Comparison of ENCODE assay signal across 8 mouse cellular contexts in genomic region chr19:57325748-57326300, GRCm38 (mm10). TPM values are rescaled to one million over a fixed set of nuclear protein-coding genes. Genes with fewer than 3 reads are reported as not detected.
DNase-seq lines count a peak whose midpoint lies in the region; ATAC-seq and TF ChIP-seq lines count a peak whose summit lies in the region.

No protein-coding gene starts in this region.

- no peak overlapping the region for H3K9ac ChIP-seq in midbrain, embryonic 15.5 days
- H3K9ac ChIP-seq in heart, postnatal 0 days (replicated peaks; ENCODE audit: low read depth, low read length): no peak overlapping the region

- H3K27ac ChIP-seq in midbrain, embryonic 10.5 days (replicated peaks): no peak overlapping the region
- no peak overlapping the region for H3K27ac ChIP-seq in midbrain, embryonic 15.5 days
- H3K27ac ChIP-seq in heart, postnatal 0 days (ENCODE audit: low read depth): no peak overlapping the region

- ATAC-seq in midbrain, embryonic 15.5 days (replicated peaks): no peak
- ATAC-seq in heart, postnatal 0 days (ENCODE audit: insufficient read depth, low read depth): no peak
- ATAC-seq in neutrophil, adult 5-6 weeks (ENCODE audit: extremely low read depth, insufficient number of reproducible peaks, low FRiP score, poor library complexity, severe bottlenecking): peak; percentile 40; the same call in 1 of the 2 replicates

- no peaks in the 10 kb centered on the region for H3K36me3 ChIP-seq in midbrain, embryonic 10.5 days
- H3K36me3 ChIP-seq in midbrain, embryonic 15.5 days (replicated peaks): no peaks in the 10 kb centered on the region
- H3K36me3 ChIP-seq in heart, postnatal 0 days (replicated peaks; ENCODE audit: control insufficient read depth, insufficient read depth, low read length): no peaks in the 10 kb centered on the region

- intact Hi-C loops in left cerebral cortex, postnatal 36 days (cut with DNase I): no loop called here

- no peaks in the 10 kb centered on the region for H3K9me3 ChIP-seq in midbrain, embryonic 10.5 days (replicated peaks)
- no peaks in the 10 kb centered on the region for H3K9me3 ChIP-seq in midbrain, embryonic 15.5 days
- no peaks in the 10 kb centered on the region for H3K9me3 ChIP-seq in heart, postnatal 0 days (replicated peaks; ENCODE audit: control insufficient read depth, low read length)

- peak; percentile 81 for TF ChIP-seq CTCF in heart, postnatal 0 days (IDR thresholded peaks at IDR 0.05; ENCODE audit: low read depth)

- peaks cover 6% of the 10 kb centered on the region; the same call in 1 of the 2 replicates for H3K27me3 ChIP-seq in midbrain, embryonic 10.5 days (ENCODE audit: low read depth, poor library complexity, severe bottlenecking)
- no peaks in the 10 kb centered on the region for H3K27me3 ChIP-seq in midbrain, embryonic 15.5 days (replicated peaks)
- H3K27me3 ChIP-seq in heart, postnatal 0 days (ENCODE audit: control insufficient read depth, insufficient read depth, low read length): no peaks in the 10 kb centered on the region

- H3K4me3 ChIP-seq in midbrain, embryonic 10.5 days: no peak overlapping the region
- H3K4me3 ChIP-seq in midbrain, embryonic 15.5 days: no peak overlapping the region
- no peak overlapping the region for H3K4me3 ChIP-seq in heart, postnatal 0 days (ENCODE audit: low read depth, low read length)

- no peak for TF ChIP-seq EP300 in heart, postnatal 0 days (IDR thresholded peaks at IDR 0.05; ENCODE audit: low read depth)

- H3K4me2 ChIP-seq in midbrain, embryonic 15.5 days: no peak overlapping the region
- no peak overlapping the region for H3K4me2 ChIP-seq in heart, postnatal 0 days (ENCODE audit: low read depth, low read length)

- 0 out of 2 replicates have a peak, but pooled peaks cover 3% of the 10 kb centered on the region for H3K4me1 ChIP-seq in midbrain, embryonic 10.5 days
- no peaks in the 10 kb centered on the region for H3K4me1 ChIP-seq in midbrain, embryonic 15.5 days
- H3K4me1 ChIP-seq in heart, postnatal 0 days (ENCODE audit: control insufficient read depth, insufficient read depth): no peaks in the 10 kb centered on the region

- WGBS in midbrain, embryonic 10.5 days: 32% methylated on average over 7 of the region's 7 CpGs
- WGBS in midbrain, embryonic 15.5 days: 31% methylated on average over 7 of the region's 7 CpGs
- WGBS in heart, postnatal 0 days: 23% methylated on average over 7 of the region's 7 CpGs

- peak; percentile 43 for DNase-seq in midbrain, embryonic 10.5 days (ENCODE audit: low spot score)
- DNase-seq in adrenal gland, adult (ENCODE audit: inconsistent age in 2 of 2, low spot score in 1 of 2): peak; percentile 39 to 84
- peak; percentile 57 to 70 for DNase-seq in cerebellum, postnatal 4 days (ENCODE audit: low spot score in 2 of 2)
- DNase-seq in heart, postnatal 0 days (ENCODE audit: low spot score): peak; percentile 70
- peak; percentile 57 to 70 for DNase-seq in left cerebral cortex, postnatal 36 days (ENCODE audit: low spot score in 2 of 2)
- peak; percentile 65 for DNase-seq in thymus, postnatal 25 days

RNA-seq across cellular contexts. Expression of gene Ablim1, which starts 11.1 kb away (rescaled TPM):
- 17.8 and 22.2 TPM in 2 replicates for polyA plus RNA-seq in midbrain, embryonic 10.5 days (2016; fragmentation: Nextera tagmentation; extraction: Ambion mirVana)
- polyA plus RNA-seq in midbrain, embryonic 15.5 days (2015; fragmentation: Nextera tagmentation; extraction: Ambion mirVana): 57.4 and 64.5 TPM in 2 replicates
- 169 and 235 TPM in 2 replicates for total RNA-seq in heart, postnatal 0 days (2014; rRNA removed; ENCODE audit: low replicate concordance)
- 82.6 and 106 TPM in 2 replicates for polyA plus RNA-seq in heart, postnatal 0 days (2015; fragmentation: Nextera tagmentation; extraction: Ambion mirVana)
- total RNA-seq in left cerebral cortex, postnatal 36 days (2021): 100 to 1,000 TPM in 1 of 2 experiments, 10 to 100 TPM in 1; 98.4 to 129 TPM
- 255 TPM in 2 replicates for total RNA-seq in neutrophil, adult 5-6 weeks (2017)

RNA-seq across cellular contexts. Expression of gene Fam160b1, which starts 34.7 kb away (rescaled TPM):
- polyA plus RNA-seq in midbrain, embryonic 10.5 days (2016; fragmentation: Nextera tagmentation; extraction: Ambion mirVana): 10.2 and 11.0 TPM in 2 replicates
- 12.9 and 14.1 TPM in 2 replicates for polyA plus RNA-seq in midbrain, embryonic 15.5 days (2015; fragmentation: Nextera tagmentation; extraction: Ambion mirVana)
- 12.6 and 16.3 TPM in 2 replicates for total RNA-seq in heart, postnatal 0 days (2014; rRNA removed; ENCODE audit: low replicate concordance)
- 7.0 and 7.8 TPM in 2 replicates for polyA plus RNA-seq in heart, postnatal 0 days (2015; fragmentation: Nextera tagmentation; extraction: Ambion mirVana)
- total RNA-seq in left cerebral cortex, postnatal 36 days (2021): 10 to 100 TPM; 23.4 to 24.3 TPM
- 36.7 and 39.7 TPM in 2 replicates for total RNA-seq in neutrophil, adult 5-6 weeks (2017)
